Mouse (Mus musculus): ENCODE data around the gene Ppfia3. TPM values are rescaled to one million over a fixed set of nuclear protein-coding genes. Genes with fewer than 3 reads are reported as not detected.

Gene Ppfia3
- polyA plus RNA-seq, 1 experiment from 2014 or later, result 5.5 TPM

GRCm38 (mm10) chr7:45340066-45340442 lies 26.8 kb downstream of the Ppfia3 start:
- Histone ChIP-seq H3K36me3 (ENCODE audit: control insufficient read depth, insufficient read depth, low read length) (no peaks in the 10 kb centered on the region), H3K4me2 (ENCODE audit: low read depth, low read length) (peak overlapping the region; percentile 72), H3K27me3 (ENCODE audit: control insufficient read depth, insufficient read depth, low read length) (no peaks in the 10 kb centered on the region), H3K9ac (ENCODE audit: low read length) (peak overlapping the region; percentile 70), H3K27ac (ENCODE audit: low read length) (peak overlapping the region; percentile 32; the same call in 1 of the 2 replicates), H3K4me1 (ENCODE audit: control insufficient read depth, insufficient read depth, low read length) (peaks cover 39% of the 10 kb centered on the region), H3K4me3 (replicated peaks; ENCODE audit: low read length) (peak overlapping the region; percentile 52), H3K9me3 (replicated peaks; ENCODE audit: control insufficient read depth, low read length) (no peaks in the 10 kb centered on the region)
- ATAC-seq (ENCODE audit: insufficient read depth, low FRiP score), result no peak
- under 1% methylated on average over 11 of the region's 11 CpGs for WGBS

GRCm38 (mm10) chr7:45339410-45340065 lies 27.3 kb downstream of the Ppfia3 start:
- H3K9ac ChIP-seq (ENCODE audit: low read length), result peak overlapping the region; percentile 70
- no peaks in the 10 kb centered on the region for H3K36me3 ChIP-seq (ENCODE audit: control insufficient read depth, insufficient read depth, low read length)
- H3K4me1 ChIP-seq (ENCODE audit: control insufficient read depth, insufficient read depth, low read length), result peaks cover 44% of the 10 kb centered on the region
- H3K27ac ChIP-seq (ENCODE audit: low read length), result peak overlapping the region; percentile 59
- no peaks in the 10 kb centered on the region for H3K27me3 ChIP-seq (ENCODE audit: control insufficient read depth, insufficient read depth, low read length)
- no peaks in the 10 kb centered on the region for H3K9me3 ChIP-seq (replicated peaks; ENCODE audit: control insufficient read depth, low read length)
- peak overlapping the region; percentile 52 for H3K4me3 ChIP-seq (replicated peaks; ENCODE audit: low read length)
- under 1% methylated on average over 35 of the region's 39 CpGs for WGBS
- H3K4me2 ChIP-seq (ENCODE audit: low read depth, low read length), result peak overlapping the region; percentile 72
- peak; percentile 77 for ATAC-seq (ENCODE audit: insufficient read depth, low FRiP score)

GRCm38 (mm10) chr7:45338161-45338911 lies 28.5 kb downstream of the Ppfia3 start:
- 4% methylated on average over 14 of the region's 14 CpGs for WGBS
- Histone ChIP-seq H3K9me3 (replicated peaks; ENCODE audit: control insufficient read depth, low read length) (no peaks in the 10 kb centered on the region), H3K9ac (ENCODE audit: low read length) (0 out of 2 replicates have a peak overlapping the region, but pooled peaks have one; percentile 11), H3K27me3 (ENCODE audit: control insufficient read depth, insufficient read depth, low read length) (no peaks in the 10 kb centered on the region), H3K4me2 (ENCODE audit: low read depth, low read length) (peak overlapping the region; percentile 72), H3K36me3 (ENCODE audit: control insufficient read depth, insufficient read depth, low read length) (no peaks in the 10 kb centered on the region), H3K4me3 (replicated peaks; ENCODE audit: low read length) (peak overlapping the region; percentile 52), H3K4me1 (ENCODE audit: control insufficient read depth, insufficient read depth, low read length) (peaks cover 49% of the 10 kb centered on the region), H3K27ac (ENCODE audit: low read length) (peak overlapping the region; percentile 59)
- ATAC-seq (ENCODE audit: insufficient read depth, low FRiP score), result peak; percentile 32; the same call in 1 of the 2 replicates

DNA sequence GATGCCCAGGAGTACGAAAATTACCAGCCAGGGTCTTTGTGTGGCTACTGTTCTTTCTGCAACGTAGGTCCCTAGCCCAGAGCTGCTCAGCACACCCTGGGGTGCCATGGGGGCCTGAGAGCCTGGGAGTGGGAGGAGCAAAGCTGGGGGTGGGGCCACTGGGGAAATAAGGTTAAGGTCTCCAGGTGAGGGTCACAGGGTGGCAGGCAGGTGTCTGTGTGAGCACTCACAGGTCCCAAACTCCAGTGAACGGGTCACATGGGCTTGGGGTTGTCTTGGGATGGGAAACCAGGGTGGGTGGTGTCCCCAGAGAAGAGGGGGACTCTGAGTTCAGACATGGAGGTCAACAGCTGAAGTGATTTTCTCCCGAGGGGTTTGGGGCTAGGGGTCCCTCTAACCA lies 29.4 kb downstream of the Ppfia3 start:
- H3K27me3 ChIP-seq (ENCODE audit: control insufficient read depth, insufficient read depth, low read length), result no peaks in the 10 kb centered on the region
- H3K4me3 ChIP-seq (replicated peaks; ENCODE audit: low read length), result 0 out of 2 replicates have a peak overlapping the region, but pooled peaks have one; percentile 13
- H3K27ac ChIP-seq (ENCODE audit: low read length), result no peak overlapping the region
- no peaks in the 10 kb centered on the region for H3K36me3 ChIP-seq (ENCODE audit: control insufficient read depth, insufficient read depth, low read length)
- no peak for ATAC-seq (ENCODE audit: insufficient read depth, low FRiP score)
- no peaks in the 10 kb centered on the region for H3K9me3 ChIP-seq (replicated peaks; ENCODE audit: control insufficient read depth, low read length)
- H3K9ac ChIP-seq (ENCODE audit: low read length), result 0 out of 2 replicates have a peak overlapping the region, but pooled peaks have one; percentile 11
- peaks cover 53% of the 10 kb centered on the region for H3K4me1 ChIP-seq (ENCODE audit: control insufficient read depth, insufficient read depth, low read length)
- H3K4me2 ChIP-seq (ENCODE audit: low read depth, low read length), result peak overlapping the region; percentile 72; the same call in 1 of the 2 replicates
- WGBS, result 23% methylated on average over 4 of the region's 4 CpGs

- WGBS, result 92% methylated on average over 4 of the region's 4 CpGs
- no peak overlapping the region for H3K4me2 ChIP-seq (ENCODE audit: low read depth, low read length)
- peaks cover 51% of the 10 kb centered on the region for H3K4me1 ChIP-seq (ENCODE audit: control insufficient read depth, insufficient read depth, low read length)
- no peaks in the 10 kb centered on the region for H3K9me3 ChIP-seq (replicated peaks; ENCODE audit: control insufficient read depth, low read length)
- H3K27ac ChIP-seq (ENCODE audit: low read length), result no peak overlapping the region
- H3K36me3 ChIP-seq (ENCODE audit: control insufficient read depth, insufficient read depth, low read length), result no peaks in the 10 kb centered on the region
- no peaks in the 10 kb centered on the region for H3K27me3 ChIP-seq (ENCODE audit: control insufficient read depth, insufficient read depth, low read length)
- H3K9ac ChIP-seq (ENCODE audit: low read length), result no peak overlapping the region
- H3K4me3 ChIP-seq (replicated peaks; ENCODE audit: low read length), result no peak overlapping the region
- no peak for ATAC-seq (ENCODE audit: insufficient read depth, low FRiP score)
Measured at GRCm38 (mm10) chr7:45336319-45336718, 30.5 kb downstream of the Ppfia3 start.

DNA sequence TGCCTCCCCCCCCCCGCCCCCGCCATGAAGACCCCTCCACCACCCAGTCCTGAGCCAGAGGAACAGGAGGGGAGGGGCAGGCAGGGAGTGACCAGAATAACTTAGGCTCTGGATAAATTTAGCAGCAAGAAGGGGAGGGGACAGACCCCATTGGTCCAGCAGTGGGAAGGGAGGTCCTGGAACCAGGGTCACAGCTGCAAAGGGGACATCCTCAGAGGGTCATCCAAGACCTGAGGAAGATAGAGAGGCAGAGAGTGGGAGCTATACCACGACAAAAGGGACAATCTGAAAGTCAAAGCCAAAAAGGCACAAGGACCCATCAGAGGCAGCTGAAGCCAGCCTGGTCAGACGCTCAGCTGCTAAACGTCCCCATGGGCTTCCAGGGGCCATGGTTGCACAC lies 31.8 kb downstream of the Ppfia3 start, which contains the start of gene Hrc:
Gene Hrc, plus strand, starts transcription at position 235 of the 400 bp plus-strand sequence.
- Histone ChIP-seq H3K4me3 (replicated peaks; ENCODE audit: low read length) (peak within 1 kb of the TSS; percentile 77; the same call in 1 of the 2 replicates), H3K27me3 (ENCODE audit: control insufficient read depth, insufficient read depth, low read length) (no peaks in the 10 kb centered on the region), H3K27ac (ENCODE audit: low read length) (peak within 1 kb of the TSS; percentile 96), H3K4me2 (ENCODE audit: low read depth, low read length) (peak within 1 kb of the TSS; percentile 61), H3K4me1 (ENCODE audit: control insufficient read depth, insufficient read depth, low read length) (peaks cover 41% of the 10 kb centered on the region), H3K36me3 (ENCODE audit: control insufficient read depth, insufficient read depth, low read length) (no peaks in the 10 kb centered on the region), H3K9ac (ENCODE audit: low read length) (0 out of 2 replicates have a peak within 1 kb of the TSS, but pooled peaks have one; percentile 34), H3K9me3 (replicated peaks; ENCODE audit: control insufficient read depth, low read length) (no peaks in the 10 kb centered on the region)
- no peak for ATAC-seq (ENCODE audit: insufficient read depth, low FRiP score)
- WGBS, result 28% methylated on average over 5 of the region's 5 CpGs

GRCm38 (mm10) chr7:45334605-45335004 lies 32.2 kb downstream of the Ppfia3 start:
- Histone ChIP-seq H3K4me2 (ENCODE audit: low read depth, low read length) (0 out of 2 replicates have a peak overlapping the region, but pooled peaks have one; percentile 6), H3K4me3 (replicated peaks; ENCODE audit: low read length) (no peak overlapping the region), H3K4me1 (ENCODE audit: control insufficient read depth, insufficient read depth, low read length) (peaks cover 39% of the 10 kb centered on the region), H3K9me3 (replicated peaks; ENCODE audit: control insufficient read depth, low read length) (no peaks in the 10 kb centered on the region), H3K36me3 (ENCODE audit: control insufficient read depth, insufficient read depth, low read length) (no peaks in the 10 kb centered on the region), H3K27ac (ENCODE audit: low read length) (no peak overlapping the region), H3K27me3 (ENCODE audit: control insufficient read depth, insufficient read depth, low read length) (no peaks in the 10 kb centered on the region), H3K9ac (ENCODE audit: low read length) (0 out of 2 replicates have a peak overlapping the region, but pooled peaks have one; percentile 34)
- ATAC-seq (ENCODE audit: insufficient read depth, low FRiP score), result no peak
- WGBS, result 16% methylated on average over 3 of the region's 3 CpGs

GRCm38 (mm10) chr7:45333431-45333982 lies 33.3 kb downstream of the Ppfia3 start, which contains the start of gene Trpm4:
Gene Trpm4, minus strand, starts transcription at chr7:45333780.
- Histone ChIP-seq H3K27ac (ENCODE audit: low read length) (peak within 1 kb of the TSS; percentile 96), H3K36me3 (ENCODE audit: control insufficient read depth, insufficient read depth, low read length) (no peaks in the 10 kb centered on the region), H3K4me3 (replicated peaks; ENCODE audit: low read length) (peak within 1 kb of the TSS; percentile 77), H3K9me3 (replicated peaks; ENCODE audit: control insufficient read depth, low read length) (no peaks in the 10 kb centered on the region), H3K4me1 (ENCODE audit: control insufficient read depth, insufficient read depth, low read length) (peaks cover 35% of the 10 kb centered on the region), H3K9ac (ENCODE audit: low read length) (peak within 1 kb of the TSS; percentile 83), H3K27me3 (ENCODE audit: control insufficient read depth, insufficient read depth, low read length) (no peaks in the 10 kb centered on the region), H3K4me2 (ENCODE audit: low read depth, low read length) (peak within 1 kb of the TSS; percentile 61)
- ATAC-seq (ENCODE audit: insufficient read depth, low FRiP score), result peak; percentile 81
- WGBS, result under 1% methylated on average over 38 of the region's 38 CpGs
